Mouse (Mus musculus) neural tube, embryonic 11.5 days (tissue): Measurements from ENCODE around the gene Bsnd. TPM values are rescaled to one million over a fixed set of nuclear protein-coding genes. Genes with fewer than 3 reads are reported as not detected.

Experiments used
- ATAC-seq: fragments of 200-750 bp; cut with Nextera tagmentation; 2 replicates; pipeline ENCODE4 v1.8.0; 2017; ENCODE audit warnings: moderate number of reproducible peaks, mild to moderate bottlenecking, moderate TSS enrichment, moderate library complexity; ENCODE audit not compliant: insufficient read depth, low FRiP score, low TSS enrichment
- DNase-seq: peaks from one replicate; pipeline ENCODE4 v3.0.0-alpha.2; 2015; ENCODE audit warnings: low spot score
- H3K27ac ChIP-seq: fragments of 300-500 bp; sonication (generic); 2 replicates; pipeline ENCODE4 v1.5.1; 2014; ENCODE audit warnings: low read depth, mild to moderate bottlenecking, low read length
- H3K27me3 ChIP-seq: fragments of 300-500 bp; sonication (generic); 2 replicates; pipeline ENCODE4 v1.6.1; 2014; ENCODE audit warnings: mild to moderate bottlenecking, low read length, mixed read lengths; ENCODE audit not compliant: control insufficient read depth, insufficient read depth
- H3K36me3 ChIP-seq: fragments of 300-500 bp; sonication (generic); 2 replicates; pipeline ENCODE4 v1.6.1; 2014; ENCODE audit warnings: mild to moderate bottlenecking, low read length, moderate library complexity, mixed read lengths; ENCODE audit not compliant: control insufficient read depth, insufficient read depth
- H3K4me1 ChIP-seq: fragments of 300-500 bp; sonication (generic); 2 replicates; pipeline ENCODE4 v1.6.1; 2014; ENCODE audit warnings: low read length, mixed read lengths; ENCODE audit not compliant: control insufficient read depth, insufficient read depth
- H3K4me2 ChIP-seq: fragments of 300-500 bp; sonication (generic); 2 replicates; pipeline ENCODE4 v1.6.1; 2014; ENCODE audit warnings: low read depth, mild to moderate bottlenecking, moderate library complexity
- H3K4me3 ChIP-seq: fragments of 300-500 bp; sonication (generic); 2 replicates; pipeline ENCODE4 v1.5.1; 2014; ENCODE audit warnings: low read depth, low read length
- H3K9ac ChIP-seq: fragments of 300-500 bp; sonication (generic); 2 replicates; pipeline ENCODE4 v1.6.1; 2014; ENCODE audit warnings: mild to moderate bottlenecking, low read length
- H3K9me3 ChIP-seq: fragments of 300-500 bp; sonication (generic); 2 replicates; pipeline ENCODE4 v1.6.1; 2016; ENCODE audit warnings: low read length; ENCODE audit not compliant: control insufficient read depth
- WGBS: fragments of 180-500 bp; shearing (Covaris S2); extraction: QIAGEN DNeasy Blood & Tissue Kit; methylation state at CpG from one replicate; pipeline ENCODE4 v1.1.7; 2014; 5-methylcytosine and 5-hydroxymethylcytosine counted together
- polyA plus RNA-seq: library from polyadenylated mRNA; unstranded; fragments of >200 nt; fragmentation: Nextera tagmentation; extraction: Ambion mirVana; gene quantifications from 2 replicates; pipeline ENCODE4 v1.2.1, GENCODE M21; 2014

The Bsnd gene
- polyA plus RNA-seq, 1 experiment from 2014 or later: not detected

DNA sequence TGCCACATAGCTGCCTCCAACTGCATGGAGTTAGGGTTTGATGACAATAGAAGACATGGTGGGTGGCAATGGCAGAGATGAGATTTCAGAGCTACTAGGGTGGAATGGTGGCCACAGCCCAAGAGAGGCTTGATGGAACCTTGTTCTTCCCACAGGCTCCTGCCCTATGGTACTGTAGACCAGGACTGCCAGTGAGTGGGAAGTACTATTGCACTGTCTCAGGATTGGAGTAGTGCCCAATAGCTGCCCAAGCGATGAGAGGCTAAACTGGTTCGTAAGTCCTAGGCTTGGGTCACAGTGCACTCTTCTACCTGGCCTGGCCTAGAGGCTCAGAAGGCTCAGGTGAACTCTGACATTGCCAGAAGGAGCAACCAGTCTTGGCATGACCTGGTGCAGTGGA, 32.9 kb upstream of the Bsnd start:
- DNase-seq (no peak), ATAC-seq (no peak)
- H3K4me3 ChIP-seq: no peak overlapping the region
- no peaks in the 10 kb centered on the region for H3K36me3 ChIP-seq
- no peaks in the 10 kb centered on the region for H3K4me1 ChIP-seq
- H3K27ac ChIP-seq: no peak overlapping the region
- no peak overlapping the region for H3K9ac ChIP-seq
- no peaks in the 10 kb centered on the region for H3K9me3 ChIP-seq
- no peaks in the 10 kb centered on the region for H3K27me3 ChIP-seq
- WGBS: 89% methylated on average over 2 of the region's 2 CpGs
- no peak overlapping the region for H3K4me2 ChIP-seq

- Histone ChIP-seq H3K4me3 (no peak overlapping the region), H3K4me2 (no peak overlapping the region), H3K9ac (no peak overlapping the region), H3K36me3 (no peaks in the 10 kb centered on the region), H3K27ac (no peak overlapping the region), H3K9me3 (no peaks in the 10 kb centered on the region), H3K4me1 (no peaks in the 10 kb centered on the region), H3K27me3 (no peaks in the 10 kb centered on the region)
- 84% methylated on average over 2 of the region's 2 CpGs for WGBS
- no peak for ATAC-seq
- DNase-seq: no peak
Measured at GRCm38 (mm10) chr4:106524131-106524530, 32.0 kb upstream of the Bsnd start.

DNA sequence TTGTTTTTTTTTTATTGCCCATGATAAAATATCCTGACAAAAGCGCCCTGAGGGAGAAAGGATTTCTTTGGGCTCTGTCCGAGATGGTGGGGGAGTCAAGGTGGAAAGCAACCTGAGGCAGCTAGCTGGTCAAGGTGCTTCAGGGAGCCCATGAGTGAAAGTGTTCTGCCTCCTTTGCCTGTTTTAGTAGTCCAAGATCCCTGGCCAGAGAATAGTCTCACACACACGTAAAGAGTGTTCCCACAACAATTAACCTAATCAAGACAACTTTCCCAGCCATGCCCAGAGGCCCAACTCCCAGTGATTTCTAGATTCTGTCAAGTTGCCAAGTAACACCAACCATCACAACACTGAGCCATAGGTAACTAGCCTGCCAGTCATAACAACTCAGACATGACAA, 30.5 kb upstream of the Bsnd start:
- WGBS: 70% methylated on average over 3 of the region's 3 CpGs
- Histone ChIP-seq H3K27me3 (no peaks in the 10 kb centered on the region), H3K4me2 (no peak overlapping the region), H3K9ac (no peak overlapping the region), H3K27ac (no peak overlapping the region), H3K9me3 (no peaks in the 10 kb centered on the region), H3K36me3 (no peaks in the 10 kb centered on the region), H3K4me3 (no peak overlapping the region), H3K4me1 (no peaks in the 10 kb centered on the region)
- ATAC-seq: no peak
- no peak for DNase-seq

- H3K4me2 ChIP-seq: no peak overlapping the region
- H3K4me3 ChIP-seq: no peak overlapping the region
- H3K27ac ChIP-seq: no peak overlapping the region
- ATAC-seq: no peak
- no peaks in the 10 kb centered on the region for H3K27me3 ChIP-seq
- no peak overlapping the region for H3K9ac ChIP-seq
- no peaks in the 10 kb centered on the region for H3K4me1 ChIP-seq
- DNase-seq: no peak
- WGBS: 74% methylated on average over 6 of the region's 6 CpGs
- H3K36me3 ChIP-seq: no peaks in the 10 kb centered on the region
- H3K9me3 ChIP-seq: no peaks in the 10 kb centered on the region
Measured at GRCm38 (mm10) chr4:106514606-106515005, 22.5 kb upstream of the Bsnd start.

- no peaks in the 10 kb centered on the region for H3K27me3 ChIP-seq
- H3K36me3 ChIP-seq: no peaks in the 10 kb centered on the region
- no peak overlapping the region for H3K4me2 ChIP-seq
- WGBS: 82% methylated on average over 4 of the region's 4 CpGs
- no peak overlapping the region for H3K27ac ChIP-seq
- no peaks in the 10 kb centered on the region for H3K4me1 ChIP-seq
- no peak for DNase-seq
- H3K9ac ChIP-seq: no peak overlapping the region
- no peak for ATAC-seq
- no peak overlapping the region for H3K4me3 ChIP-seq
- no peaks in the 10 kb centered on the region for H3K9me3 ChIP-seq
Measured at GRCm38 (mm10) chr4:106509888-106510287, 17.8 kb upstream of the Bsnd start.

DNA sequence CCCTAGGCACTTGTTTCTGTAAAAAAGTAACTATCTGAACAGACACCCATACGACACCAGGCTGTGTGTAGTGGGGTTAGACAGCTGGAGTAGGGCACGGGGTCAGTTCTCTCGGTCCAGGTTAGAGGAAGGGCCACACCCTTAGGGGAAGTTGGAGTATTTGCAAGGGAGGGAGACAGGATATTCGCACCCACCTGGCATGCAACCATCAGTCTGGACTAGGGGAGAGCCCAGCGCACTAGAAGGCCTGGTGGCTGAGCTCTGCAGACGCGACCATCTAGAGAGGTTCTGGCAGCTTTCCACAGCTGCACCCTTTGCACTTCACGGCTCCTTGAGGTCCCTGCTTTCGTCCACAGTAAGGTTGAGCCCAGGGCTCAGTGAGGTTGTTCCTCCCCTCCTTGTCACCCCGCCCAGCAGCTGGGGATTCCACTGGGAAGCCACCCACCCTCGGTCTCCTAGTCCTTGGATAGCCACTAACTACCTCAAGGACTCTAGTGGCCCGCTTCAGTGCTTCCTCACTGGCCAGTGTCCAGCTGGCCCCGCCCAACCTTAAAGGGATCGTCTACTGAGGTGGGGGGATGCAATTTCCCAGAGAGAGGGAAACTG, 13.5 kb upstream of the Bsnd start:
- no peaks in the 10 kb centered on the region for H3K36me3 ChIP-seq
- no peaks in the 10 kb centered on the region for H3K27me3 ChIP-seq
- ATAC-seq (no peak), DNase-seq (no peak)
- H3K9me3 ChIP-seq: no peaks in the 10 kb centered on the region
- no peak overlapping the region for H3K9ac ChIP-seq
- 75% methylated on average over 13 of the region's 14 CpGs for WGBS
- no peak overlapping the region for H3K4me3 ChIP-seq
- no peak overlapping the region for H3K4me2 ChIP-seq
- no peaks in the 10 kb centered on the region for H3K4me1 ChIP-seq
- H3K27ac ChIP-seq: no peak overlapping the region

GRCm38 (mm10) chr4:106503578-106503977, 11.5 kb upstream of the Bsnd start:
- no peaks in the 10 kb centered on the region for H3K36me3 ChIP-seq
- no peak overlapping the region for H3K9ac ChIP-seq
- ATAC-seq (no peak), DNase-seq (no peak)
- 90% methylated on average over 3 of the region's 3 CpGs for whole genome bisulfite sequencing
- no peak overlapping the region for H3K4me2 ChIP-seq
- H3K4me3 ChIP-seq: no peak overlapping the region
- H3K27me3 ChIP-seq: no peaks in the 10 kb centered on the region
- no peaks in the 10 kb centered on the region for H3K9me3 ChIP-seq
- H3K4me1 ChIP-seq: no peaks in the 10 kb centered on the region
- no peak overlapping the region for H3K27ac ChIP-seq

- Histone ChIP-seq H3K4me1 (no peaks in the 10 kb centered on the region), H3K4me2 (no peak overlapping the region), H3K4me3 (no peak overlapping the region), H3K36me3 (no peaks in the 10 kb centered on the region), H3K9ac (no peak overlapping the region), H3K27me3 (no peaks in the 10 kb centered on the region), H3K9me3 (no peaks in the 10 kb centered on the region), H3K27ac (no peak overlapping the region)
- DNase-seq: no peak
- WGBS: 87% methylated on average over 10 of the region's 10 CpGs
- ATAC-seq: no peak
Measured at GRCm38 (mm10) chr4:106500066-106500465, 8.0 kb upstream of the Bsnd start.

GRCm38 (mm10) chr4:106498471-106498844, 6.4 kb upstream of the Bsnd start:
- H3K4me2 ChIP-seq: no peak overlapping the region
- H3K9me3 ChIP-seq: no peaks in the 10 kb centered on the region
- H3K27ac ChIP-seq: no peak overlapping the region
- DNase-seq: no peak
- no peaks in the 10 kb centered on the region for H3K4me1 ChIP-seq
- no peaks in the 10 kb centered on the region for H3K27me3 ChIP-seq
- ATAC-seq: no peak
- H3K36me3 ChIP-seq: no peaks in the 10 kb centered on the region
- H3K4me3 ChIP-seq: no peak overlapping the region
- no peak overlapping the region for H3K9ac ChIP-seq
- WGBS: 52% methylated on average over 3 of the region's 3 CpGs
